Mouse (Mus musculus) retina, postnatal 7 days (tissue): Measurements from ENCODE around the gene Dtx4.
"Not testable (repeated sequence)": the region's sequence is repeated elsewhere in the genome, so short reads cannot be mapped to it uniquely, and the experiment has no call there.

ENCODE experiments used
- DNase-seq: peaks from one replicate; pipeline ENCODE4 v3.0.0-alpha.2; 2012; ENCODE audit warnings: low read depth, low spot score

Dtx4 gene

DNA sequence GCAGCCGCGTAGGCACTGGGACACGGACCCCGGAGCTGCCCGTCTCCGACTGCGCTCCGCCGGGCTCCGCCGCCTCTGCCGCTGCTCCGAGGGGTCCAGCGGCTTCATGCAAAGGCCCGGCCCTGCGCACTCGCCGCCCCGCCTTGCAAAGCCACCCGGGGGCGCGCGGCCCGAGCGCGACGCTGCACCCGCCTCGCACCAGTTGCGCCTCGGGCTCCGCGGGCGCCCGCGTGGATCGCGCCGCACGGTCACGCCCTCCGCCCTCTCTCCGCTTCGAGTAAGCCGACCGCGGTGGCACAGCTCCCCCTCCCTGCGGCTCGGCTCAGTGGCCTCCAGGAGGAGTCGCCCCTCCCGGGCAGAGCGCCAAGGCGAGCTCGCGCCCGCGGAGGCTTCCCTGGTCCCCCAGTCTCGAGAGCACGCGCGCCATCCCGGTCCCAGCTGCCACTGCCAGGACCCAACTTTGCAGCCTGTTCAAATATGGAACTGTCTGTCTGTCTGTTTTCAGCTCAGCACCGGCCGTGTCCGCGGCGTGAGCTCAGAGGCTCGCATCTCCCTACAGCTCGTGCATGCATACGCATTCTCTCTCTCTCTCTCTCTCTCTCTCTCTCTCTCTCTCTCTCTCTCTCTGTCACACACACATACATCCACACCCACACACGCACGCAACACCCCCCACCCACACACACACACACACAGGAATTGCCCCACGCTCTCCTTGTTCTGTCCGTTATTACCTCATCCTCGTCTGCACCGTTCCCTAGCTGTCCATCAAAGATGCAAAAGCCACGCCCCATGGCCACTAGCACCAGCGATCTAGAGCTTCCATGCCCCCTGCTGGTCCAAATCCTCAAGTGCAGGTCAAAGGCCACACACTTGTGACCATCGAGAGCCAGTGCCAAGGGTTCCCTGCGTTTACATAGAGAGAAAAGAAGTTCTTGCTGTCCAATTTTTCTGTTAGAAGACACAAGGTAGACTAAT lies at the start of gene Dtx4:
Dtx4 (minus strand) TSS at position 85 of the 978 bp plus-strand sequence.
- DNase-seq, result peak; percentile 92

DNA sequence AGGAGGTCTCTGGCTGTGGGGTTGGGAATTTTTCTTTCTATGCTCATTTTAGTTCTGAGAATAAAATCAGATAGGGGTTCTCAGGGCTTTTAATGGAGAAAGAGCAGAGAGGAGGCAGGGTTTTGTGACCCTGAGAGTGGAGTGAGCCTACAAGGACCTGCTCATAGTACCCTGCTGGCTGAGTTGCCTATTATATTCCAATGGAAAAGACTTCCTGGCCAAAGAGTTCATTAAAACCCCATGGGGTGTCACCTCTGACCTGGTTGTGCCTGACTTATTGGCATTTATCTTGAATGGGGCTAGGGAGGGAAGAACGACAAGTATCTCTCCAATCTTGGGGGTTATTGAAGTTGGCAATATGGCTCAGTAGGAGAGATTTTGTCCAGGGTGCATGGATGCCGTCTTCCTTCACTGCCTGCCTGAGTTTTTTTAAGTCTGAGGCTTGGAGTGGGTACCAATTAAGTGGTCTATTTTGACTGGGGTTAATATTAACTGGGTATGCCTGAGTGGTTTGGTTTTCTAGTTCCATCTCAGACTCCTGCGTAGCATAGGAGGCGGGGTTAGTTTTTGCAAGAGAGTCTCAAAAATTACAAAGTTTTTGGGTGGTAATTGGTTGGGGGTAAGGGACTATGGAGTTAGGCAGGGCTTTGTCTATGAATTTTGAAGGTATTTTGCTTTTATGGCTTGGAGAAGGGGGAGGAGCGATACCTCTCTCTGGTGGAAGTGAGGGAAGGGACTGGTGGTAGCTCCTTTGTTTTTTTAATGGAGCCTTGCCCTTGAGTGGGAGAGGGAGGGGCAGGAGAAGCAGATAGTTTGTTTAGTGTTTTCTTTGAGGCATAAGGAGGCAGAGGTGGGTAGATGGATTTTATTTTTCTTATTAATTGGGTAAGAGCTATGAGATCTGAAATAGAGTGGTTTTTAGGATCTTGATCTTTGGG lies 49.0 kb upstream of the Dtx4 start:
- no peak for DNase-seq

DNA sequence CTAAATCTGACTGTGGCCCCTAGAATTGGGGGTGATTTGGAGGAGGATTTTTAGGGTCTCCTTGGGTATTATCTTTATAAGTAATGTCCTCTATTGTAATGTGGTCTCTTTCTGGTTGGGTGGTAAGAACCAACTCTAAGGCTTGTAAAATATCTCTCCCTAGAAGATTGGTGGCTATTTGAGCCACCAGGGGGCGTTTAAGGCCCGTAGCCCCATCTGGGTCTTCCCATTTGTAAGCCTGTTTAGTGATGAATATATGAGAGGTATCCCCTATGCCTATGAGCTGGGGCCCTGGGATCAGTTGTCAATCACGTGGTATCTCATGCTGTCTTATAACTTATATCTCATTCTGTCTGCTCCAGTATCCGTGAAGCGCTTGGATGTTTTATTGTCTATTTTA lies 47.9 kb upstream of the Dtx4 start:
- DNase-seq, result no peak

DNA sequence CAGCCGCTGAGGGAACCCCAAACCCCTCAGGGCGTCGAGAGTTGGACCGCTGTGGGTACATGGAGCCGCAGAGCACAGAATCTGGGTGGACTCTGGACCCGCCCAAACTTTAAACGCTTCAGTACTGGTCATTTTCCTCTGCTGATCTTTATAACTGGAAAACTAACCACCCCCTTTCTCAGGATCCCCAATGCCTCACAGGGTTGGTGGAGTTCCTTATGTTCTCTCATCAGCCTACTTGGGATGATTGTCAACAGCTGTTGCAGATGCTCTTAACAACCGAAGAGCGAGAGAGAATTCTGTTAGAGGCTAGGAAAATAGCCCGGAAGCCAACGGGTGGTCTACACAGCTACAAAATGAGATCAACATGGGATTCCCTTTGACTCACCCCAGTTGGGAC lies 44.2 kb upstream of the Dtx4 start, which contains the start of gene Fam111a:
Fam111a (plus strand) TSS at position 301 of the 400 bp plus-strand sequence.
- DNase-seq, result not testable (repeated sequence)

DNA sequence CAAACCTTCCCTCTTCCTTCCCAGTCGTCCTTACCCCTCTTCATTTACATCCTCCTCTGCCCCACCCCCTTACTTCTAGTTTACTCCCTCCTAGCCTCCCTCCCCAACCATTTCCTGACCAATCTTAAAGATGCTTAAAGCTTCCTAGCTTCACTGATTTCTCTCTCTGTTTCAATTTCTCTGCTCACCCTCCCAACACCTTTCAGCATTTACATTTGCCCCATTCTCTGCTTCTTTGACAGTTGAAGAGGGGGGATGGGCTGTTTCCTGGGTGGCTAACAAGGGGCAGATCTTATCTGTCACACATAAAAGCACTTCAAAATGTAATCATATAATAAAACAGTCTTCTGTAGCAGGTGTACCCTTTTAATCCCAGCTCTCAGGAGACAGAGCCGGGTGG lies 40.4 kb upstream of the Dtx4 start:
- DNase-seq, result no peak

DNA sequence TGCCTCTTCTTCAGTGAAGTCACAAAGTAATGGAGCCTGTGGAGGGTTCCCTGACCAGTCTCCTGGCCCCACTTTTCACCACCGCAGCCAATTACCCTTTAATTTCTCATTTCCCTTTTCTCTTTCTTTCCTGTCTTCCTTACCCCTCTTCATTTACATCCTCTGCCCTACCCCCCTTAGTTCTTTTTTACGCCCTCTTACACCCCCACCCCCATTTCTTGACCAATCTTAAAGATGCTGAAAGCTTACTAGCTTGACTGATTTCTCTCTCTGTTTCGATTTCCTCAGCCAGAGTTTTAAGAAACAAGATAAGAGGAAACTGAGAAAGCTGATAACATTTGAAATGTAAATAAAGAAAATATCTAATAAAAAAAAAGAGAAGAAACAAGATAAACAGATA lies 39.5 kb upstream of the Dtx4 start:
- no peak for DNase-seq

DNA sequence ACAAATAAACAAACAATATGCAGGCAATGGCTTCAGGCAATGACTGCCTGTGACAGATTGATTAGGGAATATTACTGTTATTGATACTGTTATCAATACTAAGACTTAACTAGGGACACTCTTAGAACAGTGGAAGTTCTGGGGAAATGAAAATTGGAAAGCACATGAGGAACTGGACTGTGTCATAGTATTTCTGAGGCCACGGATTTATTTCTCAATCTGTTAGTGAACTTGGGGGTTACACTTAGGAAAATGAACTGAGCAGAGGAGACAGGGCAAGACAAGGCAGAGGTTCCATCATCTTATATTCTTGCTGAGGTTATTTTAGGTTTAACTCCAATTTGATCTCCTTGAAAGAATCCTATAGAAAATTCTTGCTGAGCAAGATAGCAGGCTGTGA lies 38.7 kb upstream of the Dtx4 start:
- DNase-seq, result no peak

DNA sequence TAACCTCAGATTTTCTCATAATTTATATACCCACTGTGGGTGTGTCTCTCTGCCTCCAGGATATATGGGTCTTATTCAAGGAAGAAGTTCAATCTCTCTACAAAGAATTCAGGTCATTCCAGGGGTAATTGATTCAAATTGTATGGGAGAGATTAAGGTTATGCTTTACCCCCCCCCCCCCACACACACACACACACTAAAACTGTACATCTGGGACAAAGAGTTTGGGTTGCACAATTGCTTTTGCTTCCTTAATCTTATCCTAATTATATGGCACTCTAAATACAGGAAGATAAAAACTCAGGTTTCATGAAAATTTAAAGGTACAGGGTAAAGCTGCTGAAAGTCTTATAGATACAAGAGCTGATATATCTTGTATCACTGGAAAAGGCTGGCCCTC lies 35.9 kb upstream of the Dtx4 start:
- DNase-seq, result no peak

DNA sequence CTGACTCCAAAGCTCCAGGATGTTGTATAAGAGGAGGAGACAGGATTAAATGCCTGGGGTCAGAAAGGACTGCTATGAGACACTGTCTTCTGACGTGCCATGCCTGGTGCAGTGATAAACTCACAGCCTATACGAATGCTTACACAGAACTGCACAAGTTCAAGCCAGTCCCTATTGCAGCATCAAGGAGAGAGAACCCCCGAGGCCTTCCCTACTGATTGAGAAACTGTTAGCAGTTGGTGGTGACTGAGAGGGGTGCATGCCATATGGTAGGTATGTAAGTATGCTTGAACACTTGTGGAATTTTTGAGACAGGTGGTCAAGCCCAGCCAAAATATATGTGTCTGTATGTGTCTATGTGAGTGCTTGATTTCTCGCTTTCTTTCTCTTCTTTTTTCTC lies 22.1 kb upstream of the Dtx4 start:
- DNase-seq, result no peak

DNA sequence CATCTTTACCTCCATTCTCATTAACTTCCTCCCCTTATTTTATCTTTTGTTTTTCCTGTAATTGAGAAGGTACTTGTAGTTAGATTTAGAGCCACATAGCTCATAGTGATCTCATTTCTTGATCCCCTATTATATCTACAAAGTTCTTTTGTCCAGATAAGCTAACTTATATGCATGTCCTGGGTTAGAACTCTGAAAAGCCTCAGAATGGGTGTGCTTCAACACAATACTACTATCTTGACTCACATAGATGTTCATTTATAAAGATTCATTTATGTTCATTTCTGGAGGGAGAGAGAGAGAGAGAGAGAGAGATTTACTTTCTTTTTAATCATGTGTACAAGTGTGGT lies 17.3 kb upstream of the Dtx4 start:
- no peak for DNase-seq

DNA sequence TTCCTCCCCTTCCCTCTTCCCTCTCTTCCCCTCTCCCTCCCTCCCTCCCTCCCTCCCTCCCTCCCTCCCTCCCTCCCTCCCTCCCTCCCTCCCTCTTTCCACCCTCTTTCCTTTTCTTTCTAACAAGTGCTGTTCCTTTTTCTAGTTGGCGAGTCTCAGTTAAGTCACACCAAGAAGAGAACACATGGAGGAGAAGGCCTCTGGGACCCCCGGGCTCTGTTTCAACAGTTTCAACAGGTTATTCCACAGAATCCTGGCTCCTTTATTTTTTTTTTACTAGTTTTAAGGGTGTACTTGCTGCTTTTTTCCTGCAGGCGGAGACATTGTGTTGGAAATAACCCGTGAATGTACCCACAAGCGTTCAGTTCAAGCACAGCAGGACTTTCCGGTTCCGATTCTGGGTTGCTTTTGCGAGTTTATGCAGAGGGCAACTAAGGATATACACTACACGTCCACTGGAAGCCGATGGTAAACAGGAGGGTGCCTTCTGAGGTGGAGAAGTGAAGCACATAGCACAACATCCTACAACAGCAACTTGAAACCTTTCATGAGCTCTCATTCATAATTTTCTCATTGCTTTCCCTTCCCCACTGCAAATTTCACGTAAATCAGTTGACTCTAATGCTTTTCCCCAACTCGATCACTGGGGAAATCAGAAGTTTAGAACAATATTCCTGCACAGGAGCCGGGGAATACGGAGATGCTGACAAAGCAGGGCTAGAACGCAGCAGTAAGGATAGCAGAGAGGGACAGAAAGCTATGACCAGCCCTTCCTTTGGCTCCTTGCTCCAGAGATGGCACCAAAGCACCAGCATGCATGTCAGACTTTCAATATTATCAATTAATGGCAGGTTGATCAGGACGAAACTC lies 16.7 kb upstream of the Dtx4 start:
- DNase-seq, result peak; percentile 58

DNA sequence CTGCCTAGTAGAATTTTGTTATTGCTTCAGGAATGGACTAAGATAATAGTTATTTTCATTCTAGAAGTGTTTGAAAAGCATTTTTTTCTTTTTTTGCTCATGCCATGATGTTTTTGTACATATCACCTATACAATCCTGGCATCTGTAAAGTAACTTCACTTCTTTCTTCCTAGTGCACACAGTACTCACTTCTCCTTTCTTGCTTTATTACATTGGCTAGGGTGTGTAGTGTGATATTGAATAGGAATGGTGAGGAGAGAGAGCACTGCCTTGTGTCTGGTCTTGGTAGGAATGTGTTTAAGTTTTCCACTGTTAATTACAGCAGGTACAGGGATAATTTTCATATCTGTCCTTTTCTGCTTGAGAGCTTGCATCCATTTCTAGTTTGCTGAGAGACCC lies 13.4 kb upstream of the Dtx4 start:
- no peak for DNase-seq

DNA sequence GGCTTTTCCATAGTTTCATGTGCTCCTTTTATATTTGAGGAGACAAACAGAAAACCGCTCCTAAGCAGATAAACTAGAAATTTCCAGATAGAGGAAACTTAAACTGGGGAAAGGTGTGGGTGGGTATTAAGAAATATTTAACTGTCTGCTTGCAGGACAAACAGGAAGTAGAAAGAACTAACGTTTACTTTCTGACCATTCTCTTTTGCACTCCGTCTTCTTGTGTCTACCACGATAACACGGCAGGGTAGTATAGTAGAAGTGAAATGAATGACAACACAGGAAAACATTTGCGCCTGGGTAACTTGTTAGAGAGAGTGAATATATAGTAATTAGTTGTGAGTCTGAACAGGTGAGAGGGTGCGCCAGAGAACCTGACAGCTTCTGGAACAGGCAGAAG lies 1.5 kb upstream of the Dtx4 start:
- no peak for DNase-seq

DNA sequence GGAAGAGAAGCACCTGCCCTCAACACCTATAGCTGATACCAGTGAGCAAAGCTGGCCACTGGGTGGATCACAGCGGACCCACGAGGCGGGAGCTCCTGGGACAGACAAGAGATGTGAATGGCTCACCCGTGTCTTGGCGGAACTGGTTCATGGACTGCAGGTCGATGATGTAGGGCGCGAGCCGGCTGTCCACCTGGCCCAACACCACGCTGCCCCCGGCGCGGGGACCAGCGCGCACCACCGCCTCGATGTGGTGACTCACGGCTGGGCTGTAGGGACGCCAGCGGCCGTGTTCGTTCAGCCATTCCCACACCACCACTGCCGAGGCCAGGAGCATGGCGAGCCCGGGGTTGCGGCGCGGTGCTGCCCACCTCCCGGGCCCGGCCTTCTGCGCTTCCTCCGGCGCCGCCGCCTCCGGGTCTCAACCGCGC lies 358 bp downstream of the Dtx4 start:
- no peak for DNase-seq

DNA sequence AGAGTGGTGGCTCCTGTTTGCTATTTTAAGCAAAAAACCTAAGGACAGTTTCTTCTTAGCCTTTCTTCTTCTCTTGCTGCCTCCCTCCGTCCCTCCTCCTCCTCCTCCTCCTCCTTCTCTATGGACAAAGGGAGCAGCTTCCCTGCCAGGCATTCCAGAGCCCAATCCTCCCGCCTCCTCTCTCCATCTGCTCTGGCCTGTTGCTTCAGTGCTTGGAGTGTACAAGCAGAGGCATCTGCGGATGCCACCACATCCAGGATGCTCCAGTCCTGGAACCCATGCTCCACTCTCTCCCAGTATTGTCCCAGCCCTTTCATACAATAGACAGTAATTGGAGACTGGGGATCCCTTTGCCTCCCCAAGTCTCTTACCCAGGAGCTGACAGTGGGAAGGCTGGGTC lies 1.1 kb downstream of the Dtx4 start:
- DNase-seq, result no peak

DNA sequence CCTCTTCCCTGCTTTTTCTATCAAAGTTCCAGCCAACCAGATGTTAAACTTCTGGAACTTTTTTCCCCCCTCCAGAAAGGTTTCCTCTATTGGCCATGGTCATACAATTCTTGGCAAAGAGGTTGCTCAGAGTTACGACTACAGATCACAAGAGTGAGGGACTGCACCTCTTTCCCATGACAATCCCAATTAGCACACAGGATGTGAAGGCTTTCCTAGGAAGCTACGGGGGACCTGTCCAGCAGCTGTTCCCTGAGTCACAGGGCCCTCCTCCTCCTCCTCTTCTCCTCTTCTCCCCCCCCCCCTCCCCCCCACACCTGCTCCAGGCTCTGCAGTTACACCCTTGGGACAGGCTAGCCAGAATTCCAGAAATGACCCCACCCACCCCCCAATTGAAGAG lies 1.8 kb downstream of the Dtx4 start:
- DNase-seq, result no peak

DNA sequence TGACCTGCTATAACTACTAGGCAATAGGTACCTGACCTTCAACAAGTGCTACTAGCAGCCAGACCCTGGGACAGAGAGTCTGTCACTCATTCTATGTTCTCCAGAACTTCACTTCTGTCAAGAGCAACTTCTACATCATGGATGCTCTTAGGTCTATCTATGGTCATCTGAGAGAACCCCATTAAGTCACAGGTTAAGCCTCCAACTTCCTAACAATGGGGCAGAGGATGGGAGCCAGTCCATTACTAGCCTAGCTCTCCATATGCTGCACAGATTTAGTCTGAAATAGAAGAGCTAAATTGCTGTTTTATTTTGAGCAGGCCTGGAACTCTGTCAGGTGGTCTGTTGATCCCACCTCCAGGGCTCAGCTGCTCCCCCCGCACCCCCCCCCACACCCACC lies 2.3 kb downstream of the Dtx4 start:
- DNase-seq, result no peak

DNA sequence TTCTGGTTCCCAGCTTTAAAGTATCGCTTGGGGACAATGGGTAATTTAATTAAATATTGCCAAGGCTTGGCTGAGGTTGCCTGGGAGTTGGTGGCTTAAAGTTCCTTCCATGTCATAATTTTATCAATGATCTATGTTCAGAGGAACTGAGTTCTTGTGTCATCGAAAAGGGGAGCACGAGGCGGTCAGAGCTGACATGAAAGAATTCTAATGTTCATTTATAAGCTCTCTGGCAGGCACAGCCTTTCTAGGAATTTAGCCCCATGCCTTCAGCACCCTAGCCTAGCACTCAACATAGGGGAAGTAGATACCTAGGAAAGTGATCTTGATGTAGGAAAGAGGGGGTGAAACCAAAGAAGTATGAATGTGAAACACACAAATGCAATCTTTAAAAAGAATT lies 2.9 kb downstream of the Dtx4 start:
- DNase-seq, result no peak

DNA sequence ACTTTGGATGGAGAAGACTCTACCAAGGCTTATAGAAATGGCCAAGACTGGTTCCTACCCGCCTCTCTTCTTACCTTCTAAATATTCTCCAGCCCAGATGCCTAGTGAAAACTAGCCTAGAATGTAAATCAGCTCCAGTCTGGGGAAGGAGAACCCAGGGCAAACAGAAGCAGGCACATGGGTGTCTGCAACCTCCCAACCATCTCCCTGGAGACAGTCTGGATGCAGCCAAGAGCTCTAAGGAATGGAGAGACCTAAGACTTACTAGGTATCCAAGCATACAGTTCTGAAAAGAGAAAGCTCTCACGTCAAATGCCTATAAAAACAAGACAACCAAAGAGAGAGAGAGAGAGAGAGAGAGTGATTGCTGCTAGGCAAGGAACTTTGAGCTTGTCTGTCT lies 3.3 kb downstream of the Dtx4 start:
- no peak for DNase-seq

DNA sequence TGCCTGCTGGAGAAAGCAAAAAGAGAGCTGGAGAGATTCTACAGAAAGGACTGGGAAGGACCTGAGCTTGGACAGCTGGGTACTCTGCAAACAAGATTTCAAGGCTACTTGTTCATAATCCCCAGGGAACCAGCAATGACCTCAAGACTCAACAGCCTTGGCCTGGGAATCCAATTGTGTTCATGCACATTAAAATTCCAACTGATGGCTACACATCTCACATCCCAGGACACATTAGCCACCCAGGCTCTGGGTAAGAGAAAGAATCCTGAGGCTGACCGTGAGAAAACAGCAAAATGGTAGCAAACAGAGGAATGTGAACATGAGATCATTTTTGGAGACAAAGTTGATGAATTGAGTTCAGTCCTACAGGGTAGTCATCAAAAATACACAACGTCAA lies 5.0 kb downstream of the Dtx4 start:
- DNase-seq, result no peak

DNA sequence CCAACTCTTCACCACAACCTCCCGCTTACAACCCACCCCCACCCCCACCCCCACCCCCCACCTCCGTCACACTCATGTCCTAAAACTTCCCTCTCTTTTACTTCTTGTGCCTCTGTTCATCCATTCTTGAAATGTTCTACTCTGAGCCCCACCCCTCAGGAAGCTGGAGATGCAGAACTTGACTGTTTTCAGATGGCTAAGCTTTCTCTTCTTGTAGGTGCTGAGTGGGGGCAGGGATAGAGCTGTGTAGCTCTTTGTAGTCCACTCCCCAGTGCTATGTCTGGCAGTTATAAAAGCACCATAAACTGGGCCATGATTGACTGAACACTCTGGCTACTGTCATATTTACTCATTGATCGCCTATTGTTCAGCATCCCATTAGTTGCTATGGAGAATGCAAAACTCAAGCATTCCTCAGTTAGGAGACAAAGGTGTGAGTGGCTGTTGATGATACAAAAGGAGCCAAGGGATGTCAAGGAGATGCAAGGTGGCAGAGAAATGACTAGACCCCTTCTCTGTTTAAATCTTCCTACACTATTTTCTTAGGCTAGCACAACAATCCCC lies 6.2 kb downstream of the Dtx4 start:
- no peak for DNase-seq
